Mouse (Mus musculus) embryo, embryonic 9.5 days (tissue): Measurements from ENCODE around the gene Wars2.

Experiments used
- DNase-seq: peaks from one replicate; pipeline ENCODE4 v3.0.0-alpha.2; 2017; ENCODE audit errors: extremely low spot score

The Wars2 gene

GRCm38 (mm10) chr3:99264695-99265094 lies 123.8 kb downstream of the Wars2 start:
- DNase-seq = no peak

GRCm38 (mm10) chr3:99266752-99267303 lies 126.0 kb downstream of the Wars2 start:
- DNase-seq = no peak

- DNase-seq = no peak
Observed at GRCm38 (mm10) chr3:99277973-99278580, 137.2 kb downstream of the Wars2 start.

GRCm38 (mm10) chr3:99279718-99280117 lies 138.8 kb downstream of the Wars2 start:
- no peak for DNase-seq

- DNase-seq = no peak
Observed at GRCm38 (mm10) chr3:99281453-99281852, 140.6 kb downstream of the Wars2 start.

GRCm38 (mm10) chr3:99288302-99288701 lies 147.4 kb downstream of the Wars2 start:
- no peak for DNase-seq
